Mouse (Mus musculus) urinary bladder, postnatal 14 days (tissue): ENCODE results near the gene Mpv17l2.

ENCODE experiments used
- DNase-seq: peaks from one replicate; pipeline ENCODE4 v3.0.0; 2021; ENCODE audit warnings: low spot score

The Mpv17l2 gene

DNA sequence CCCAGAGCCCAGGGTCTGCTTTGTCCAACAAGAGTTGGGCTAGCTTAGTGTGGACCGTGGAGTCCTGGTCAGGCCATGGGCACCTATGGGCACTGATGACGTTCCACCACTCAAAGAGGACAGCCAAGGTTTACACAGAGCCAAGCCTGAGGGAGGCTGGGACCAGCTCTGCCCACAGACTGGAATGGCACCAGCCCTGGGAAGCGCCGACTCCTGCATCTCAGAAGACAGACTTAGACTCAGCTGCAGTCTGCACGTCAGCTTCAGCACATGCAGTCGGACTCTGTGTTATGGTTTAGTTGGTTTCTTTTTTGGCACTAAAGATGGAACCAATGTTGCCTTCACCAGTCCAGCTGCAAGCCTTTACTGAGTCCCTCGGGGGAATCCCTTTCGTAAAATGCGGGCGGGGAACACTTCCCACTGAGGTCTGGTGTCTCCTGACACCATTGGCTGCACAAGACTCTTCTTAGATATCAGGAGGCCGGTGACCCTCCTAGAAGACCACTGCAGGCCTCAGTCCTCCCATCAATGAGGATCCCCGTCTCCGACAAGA is 10.5 kb downstream of the Mpv17l2 start:
- DNase-seq, result no peak

DNA sequence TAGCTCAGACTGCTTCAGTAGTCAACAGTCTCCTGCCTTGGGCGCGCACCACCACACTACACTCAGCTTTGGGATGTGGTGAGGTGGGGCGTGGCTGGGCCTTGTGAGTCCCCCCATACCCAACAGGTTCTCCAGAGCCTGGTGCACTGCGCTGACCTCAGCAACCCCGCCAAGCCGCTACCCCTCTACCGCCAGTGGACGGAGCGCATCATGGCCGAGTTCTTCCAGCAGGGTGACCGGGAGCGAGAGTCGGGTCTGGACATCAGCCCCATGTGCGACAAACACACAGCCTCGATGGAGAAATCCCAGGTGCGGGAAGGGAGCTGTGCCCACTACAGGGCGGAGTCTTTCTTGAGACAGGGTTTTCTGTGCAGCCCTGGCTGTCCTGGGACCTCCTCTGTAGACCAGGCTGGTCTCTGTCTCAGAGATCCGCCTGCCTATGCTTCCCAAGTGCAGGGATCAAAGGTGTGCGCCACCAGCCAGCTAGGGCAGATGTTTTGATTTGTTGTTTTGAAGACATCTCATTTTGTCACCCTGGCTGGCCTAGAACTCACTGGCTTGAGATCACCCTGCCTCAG is 11.6 kb downstream of the Mpv17l2 start:
- DNase-seq, result no peak

DNA sequence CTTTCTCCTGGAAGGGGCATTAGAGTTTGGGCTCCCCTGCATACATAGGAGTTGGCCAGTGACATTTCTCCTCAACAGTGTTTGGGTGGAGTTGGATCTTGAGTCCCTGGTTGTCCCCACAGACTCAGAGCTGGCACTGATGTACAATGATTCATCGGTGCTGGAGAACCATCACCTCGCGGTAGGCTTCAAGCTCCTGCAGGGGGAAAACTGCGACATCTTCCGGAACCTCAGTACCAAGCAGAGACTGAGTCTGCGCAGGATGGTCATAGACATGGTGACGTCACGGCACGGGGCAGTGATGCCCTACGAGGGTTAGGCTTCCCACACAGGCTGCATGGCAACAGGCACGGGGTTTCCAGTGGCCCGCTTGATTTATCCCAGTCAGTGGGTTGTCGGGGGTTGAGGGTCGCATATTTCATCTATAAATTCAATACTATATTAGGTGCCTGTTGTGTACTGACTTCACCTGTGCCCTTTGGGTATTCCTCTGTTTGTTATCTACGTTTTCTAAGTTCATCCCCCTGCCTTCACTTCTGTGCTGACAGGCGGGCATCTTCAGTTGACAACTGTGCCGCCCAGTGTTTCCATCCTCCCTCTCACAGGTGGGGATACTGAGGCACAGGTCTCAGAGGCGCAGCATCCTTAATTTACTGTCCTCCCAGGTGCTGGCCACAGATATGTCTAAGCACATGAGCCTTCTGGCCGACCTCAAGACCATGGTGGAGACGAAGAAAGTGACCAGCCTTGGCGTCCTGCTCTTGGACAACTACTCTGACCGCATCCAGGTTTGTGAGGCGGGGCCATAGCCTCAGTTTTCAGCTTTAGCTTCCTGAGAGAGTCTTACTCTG is 12.3 kb downstream of the Mpv17l2 start:
- no peak for DNase-seq

DNA sequence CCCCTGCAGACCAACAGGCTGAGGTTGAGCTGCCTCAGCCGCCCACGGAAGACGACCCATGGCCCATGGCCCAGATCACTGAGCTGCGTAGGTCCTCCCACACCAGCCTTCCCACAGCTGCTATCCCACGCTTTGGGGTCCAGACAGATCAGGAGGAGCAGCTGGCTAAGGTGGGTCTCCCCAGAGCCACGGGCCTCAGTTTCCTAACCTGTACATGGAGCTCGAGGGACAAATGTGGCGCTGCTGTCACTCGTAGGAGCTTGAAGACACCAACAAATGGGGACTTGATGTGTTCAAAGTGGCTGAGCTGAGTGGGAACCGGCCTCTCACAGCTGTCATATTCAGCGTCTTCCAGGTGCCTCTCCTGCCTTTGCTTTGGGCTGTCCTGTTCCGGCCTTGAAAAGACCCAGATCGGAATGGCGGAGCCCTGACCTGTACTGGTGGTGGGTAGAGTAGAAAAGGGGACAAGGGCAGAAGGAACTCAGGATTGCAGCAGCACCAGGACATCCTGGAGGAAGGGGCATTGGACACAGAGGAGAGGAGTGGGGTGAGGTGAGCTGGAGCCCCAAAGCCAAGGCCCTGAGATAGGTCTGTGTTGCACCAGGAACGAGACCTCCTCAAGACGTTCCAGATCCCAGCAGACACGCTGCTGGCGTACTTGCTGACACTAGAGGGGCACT is 13.4 kb downstream of the Mpv17l2 start:
- DNase-seq, result no peak

DNA sequence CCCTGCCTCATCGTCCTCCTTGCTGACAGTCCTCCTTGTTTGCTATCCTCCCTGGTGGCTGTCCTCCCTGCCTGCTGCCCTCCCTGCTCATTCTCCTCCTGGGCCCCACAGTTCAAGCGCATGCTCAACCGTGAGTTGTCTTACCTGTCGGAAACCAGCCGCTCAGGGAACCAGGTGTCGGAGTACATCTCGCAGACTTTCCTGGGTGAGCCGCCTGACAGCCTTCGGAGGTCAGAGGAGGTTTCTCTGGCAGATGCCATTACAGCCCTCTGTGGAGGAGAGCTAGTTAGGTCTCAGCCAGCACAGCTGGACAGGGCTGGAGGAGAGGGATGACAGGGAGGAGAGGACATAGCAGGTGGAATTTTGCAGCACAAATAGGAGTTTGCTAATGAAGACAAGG is 14.1 kb downstream of the Mpv17l2 start:
- DNase-seq, result no peak

DNA sequence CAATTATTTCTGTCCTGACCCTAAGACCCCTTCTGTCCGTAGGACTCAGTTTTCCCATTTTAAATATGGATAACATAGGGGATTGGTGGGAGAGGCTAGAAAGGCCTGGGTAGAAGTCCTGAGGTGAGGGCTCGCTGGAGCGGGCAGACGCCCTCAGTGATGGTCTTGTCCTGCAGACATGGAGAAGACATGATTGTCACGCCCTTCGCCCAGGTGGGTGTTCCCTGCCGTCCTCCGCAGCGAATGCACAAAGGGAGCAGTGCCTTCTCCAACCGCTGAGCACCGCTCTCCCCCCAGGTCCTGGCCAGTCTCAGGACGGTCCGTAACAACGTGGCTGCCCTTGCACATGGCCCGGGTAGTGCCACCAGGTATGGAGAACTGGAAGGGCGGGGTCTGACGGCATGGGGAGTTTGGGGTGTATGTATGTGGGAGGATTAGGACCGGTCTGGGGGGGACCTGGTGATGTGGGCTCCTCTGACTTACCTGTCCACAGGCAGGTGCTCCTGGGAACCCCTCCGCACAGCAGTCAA is 15.0 kb downstream of the Mpv17l2 start:
- no peak for DNase-seq

DNA sequence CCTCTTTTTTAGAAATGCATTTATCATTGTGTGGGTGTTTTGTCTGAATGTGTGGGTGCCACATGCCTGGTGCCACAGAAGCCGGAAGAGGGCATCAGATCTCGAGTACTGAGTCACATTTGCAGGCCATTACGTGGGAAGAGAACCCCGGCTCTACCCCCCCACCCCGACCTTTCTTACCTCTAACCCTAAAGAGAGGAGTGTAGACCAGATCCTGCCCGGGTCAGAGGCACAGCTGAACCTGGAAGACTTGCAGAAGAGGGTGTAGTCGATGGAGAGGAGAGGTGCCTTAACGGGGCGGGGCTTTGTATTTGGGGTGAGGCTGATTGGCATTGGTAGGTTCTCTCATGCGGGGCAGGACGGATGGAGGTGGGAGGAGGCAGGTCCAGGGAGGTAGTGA is 15.9 kb downstream of the Mpv17l2 start:
- no peak for DNase-seq

DNA sequence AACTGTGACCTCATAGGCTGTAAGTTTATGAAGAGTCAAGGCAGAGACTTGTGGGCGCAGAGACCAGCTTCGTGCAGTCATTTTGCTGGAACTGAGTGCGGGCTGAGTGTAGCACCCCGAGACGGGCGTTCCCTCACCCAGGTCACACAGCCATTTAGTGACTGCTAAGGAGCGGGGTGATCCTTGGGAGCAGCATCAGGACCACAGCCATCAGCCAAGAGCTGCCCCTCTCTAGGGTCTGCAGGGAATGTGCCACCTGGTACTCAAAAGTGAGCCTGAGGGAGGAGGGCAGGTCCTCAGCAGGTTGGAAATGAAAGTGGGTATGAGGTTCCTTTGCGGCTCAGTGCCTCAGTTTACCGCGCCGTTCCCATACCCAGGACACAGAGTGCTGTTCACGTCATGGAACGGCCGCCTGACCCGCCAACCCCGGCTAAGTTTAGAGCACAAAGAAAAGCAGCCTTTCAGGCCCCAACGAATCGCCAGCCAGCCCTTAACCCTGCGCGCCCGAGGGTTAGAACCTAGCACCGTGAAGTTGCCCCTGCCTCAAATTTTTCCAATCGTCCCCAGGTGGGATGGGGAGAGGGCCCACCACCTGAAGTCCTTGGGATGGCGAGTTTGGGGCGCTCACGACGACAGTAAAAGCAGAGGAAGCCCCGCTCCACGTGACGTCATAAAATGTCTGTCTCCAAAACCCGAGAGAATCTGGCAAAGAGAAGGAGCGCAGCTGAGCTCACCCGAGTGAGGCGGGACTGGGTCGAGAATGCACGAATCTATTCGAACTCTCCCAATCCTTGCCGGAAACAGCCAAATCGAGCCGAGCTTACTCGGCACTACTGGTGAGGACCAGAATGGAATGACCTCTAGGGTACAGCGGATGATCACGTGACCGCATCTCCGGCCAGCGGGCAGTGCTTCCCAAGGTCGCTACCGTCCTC is 16.8 kb downstream of the Mpv17l2 start:
- DNase-seq, result no peak

DNA sequence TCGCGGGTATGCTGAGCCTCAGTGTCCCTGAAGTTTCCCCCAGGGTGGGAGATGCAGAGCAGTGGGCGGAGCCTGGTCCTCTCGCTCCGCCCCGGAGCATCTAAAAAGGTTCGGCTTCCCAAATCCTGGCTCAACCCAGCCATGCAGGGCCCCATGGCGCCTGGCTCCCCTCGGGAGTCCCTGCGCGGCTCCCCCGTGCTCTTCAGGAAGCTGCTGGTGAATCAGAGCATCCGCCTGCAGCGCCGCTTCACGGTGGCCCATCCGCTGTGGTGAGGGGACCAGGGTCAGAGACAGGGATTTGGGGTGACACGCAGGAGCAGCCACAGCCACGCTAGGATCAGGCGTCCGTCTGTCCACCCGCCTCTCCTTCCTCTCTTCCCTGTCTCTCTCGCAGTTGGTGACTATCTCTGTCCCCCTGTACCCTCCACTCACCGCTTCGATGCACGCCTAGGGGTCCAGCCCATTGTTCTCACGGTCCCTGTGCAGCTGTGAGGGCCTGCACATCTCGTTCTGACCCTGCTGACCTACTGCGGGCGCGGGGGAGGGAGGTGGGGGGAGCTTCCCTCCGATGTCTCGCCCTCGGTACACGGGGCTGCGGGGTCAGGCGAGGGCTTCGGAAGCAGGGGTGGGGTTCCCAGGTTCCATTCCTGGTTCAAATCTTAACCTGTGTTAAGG is 17.6 kb downstream of the Mpv17l2 start:
- DNase-seq, result no peak

DNA sequence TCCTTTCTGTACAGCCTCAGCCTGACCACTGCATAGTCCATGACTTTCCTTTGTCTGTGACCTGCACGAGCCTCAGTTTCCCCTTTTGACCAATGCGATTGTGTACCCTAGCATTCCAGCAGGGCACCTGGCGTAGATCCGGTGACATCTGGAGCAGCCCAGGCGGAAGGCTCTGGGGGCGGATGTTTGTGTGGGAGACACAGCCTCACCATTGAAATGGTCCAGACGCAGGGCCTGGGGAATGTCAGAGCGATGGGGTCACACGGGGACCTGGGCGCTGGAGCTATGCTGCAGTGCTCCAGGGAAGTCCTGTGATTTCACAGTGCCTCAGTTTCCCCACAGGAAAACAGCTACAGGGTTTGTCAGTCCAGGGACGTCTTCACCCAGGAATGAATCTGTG is 18.6 kb downstream of the Mpv17l2 start:
- DNase-seq, result no peak

DNA sequence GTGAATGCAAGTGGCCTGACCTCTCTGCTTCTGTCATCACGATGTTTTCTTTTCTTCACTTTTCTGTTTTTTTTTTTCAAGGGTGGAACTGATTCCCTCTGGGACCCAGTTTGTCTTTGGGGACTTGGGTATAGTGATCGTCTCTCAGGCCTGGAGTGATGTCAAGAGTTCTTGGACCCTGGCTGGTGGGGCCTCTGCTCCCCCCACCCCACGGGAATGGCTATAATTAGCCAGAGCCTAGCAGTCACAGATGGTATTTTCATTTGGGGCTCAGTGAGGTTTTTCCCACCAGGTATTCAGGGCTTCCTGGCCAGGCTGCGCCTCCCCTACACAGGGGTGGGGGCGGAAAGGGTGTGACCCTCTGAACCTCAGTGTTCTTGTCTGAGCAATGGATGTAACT is 19.1 kb downstream of the Mpv17l2 start:
- DNase-seq, result no peak

DNA sequence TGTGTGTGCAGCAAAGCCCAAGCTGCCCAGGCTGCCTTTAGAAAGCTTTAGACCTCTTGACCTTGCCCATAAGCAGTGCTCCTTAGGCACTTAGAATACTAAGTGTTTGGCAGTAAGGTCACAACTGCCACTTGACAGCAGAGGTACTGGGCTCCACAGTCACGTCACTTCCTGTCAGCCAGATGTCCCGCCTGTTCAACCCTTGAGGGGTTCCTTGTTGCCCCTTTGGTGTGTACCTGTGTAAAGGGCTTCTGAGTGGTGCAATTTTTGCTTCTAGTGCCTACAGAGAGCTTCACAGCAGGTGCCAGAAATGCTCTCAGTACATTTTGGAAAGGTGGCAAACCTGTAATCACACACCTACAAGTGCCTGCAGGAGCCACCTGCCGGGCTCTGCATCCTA is 22.5 kb downstream of the Mpv17l2 start:
- no peak for DNase-seq

DNA sequence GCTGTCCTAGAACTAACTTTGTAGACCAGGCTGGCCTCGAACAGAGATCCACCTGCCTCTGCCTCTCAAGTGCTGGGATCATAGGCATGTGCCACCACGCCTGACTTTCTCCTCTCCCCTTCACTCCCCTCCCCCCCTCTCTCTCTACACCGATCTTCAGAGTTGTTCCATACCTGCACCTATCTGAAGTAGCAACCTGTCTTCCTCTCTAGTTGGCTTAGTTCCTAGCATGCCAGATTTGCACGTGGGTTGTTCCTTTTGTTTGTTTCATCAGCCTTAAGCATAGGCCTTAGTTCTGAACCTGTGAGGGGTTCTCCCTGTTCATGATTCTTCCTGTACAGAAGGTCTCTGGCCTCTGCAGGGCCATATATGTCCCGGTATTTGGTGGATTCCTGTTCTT is 23.0 kb downstream of the Mpv17l2 start:
- DNase-seq, result no peak

DNA sequence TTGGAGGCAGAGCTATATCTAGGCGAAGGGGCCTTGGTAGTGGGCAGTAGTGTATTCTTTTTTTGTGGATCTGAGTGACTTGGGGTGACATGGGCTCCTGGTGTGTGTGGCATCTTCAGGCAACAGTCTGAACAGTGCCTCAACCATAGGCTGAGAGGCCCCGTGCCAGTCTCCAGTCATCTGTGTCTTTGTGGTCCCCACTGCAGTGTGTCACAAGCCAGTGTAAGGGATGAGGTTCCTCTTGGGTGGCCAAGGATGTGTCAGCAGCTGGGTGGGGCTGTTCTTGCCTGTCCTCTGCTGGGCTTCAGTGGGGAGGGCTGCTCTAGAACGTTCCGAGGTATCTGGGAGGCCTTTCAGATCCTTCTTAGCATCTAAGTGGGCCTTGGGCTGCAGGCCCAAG is 29.8 kb downstream of the Mpv17l2 start:
- DNase-seq, result no peak

DNA sequence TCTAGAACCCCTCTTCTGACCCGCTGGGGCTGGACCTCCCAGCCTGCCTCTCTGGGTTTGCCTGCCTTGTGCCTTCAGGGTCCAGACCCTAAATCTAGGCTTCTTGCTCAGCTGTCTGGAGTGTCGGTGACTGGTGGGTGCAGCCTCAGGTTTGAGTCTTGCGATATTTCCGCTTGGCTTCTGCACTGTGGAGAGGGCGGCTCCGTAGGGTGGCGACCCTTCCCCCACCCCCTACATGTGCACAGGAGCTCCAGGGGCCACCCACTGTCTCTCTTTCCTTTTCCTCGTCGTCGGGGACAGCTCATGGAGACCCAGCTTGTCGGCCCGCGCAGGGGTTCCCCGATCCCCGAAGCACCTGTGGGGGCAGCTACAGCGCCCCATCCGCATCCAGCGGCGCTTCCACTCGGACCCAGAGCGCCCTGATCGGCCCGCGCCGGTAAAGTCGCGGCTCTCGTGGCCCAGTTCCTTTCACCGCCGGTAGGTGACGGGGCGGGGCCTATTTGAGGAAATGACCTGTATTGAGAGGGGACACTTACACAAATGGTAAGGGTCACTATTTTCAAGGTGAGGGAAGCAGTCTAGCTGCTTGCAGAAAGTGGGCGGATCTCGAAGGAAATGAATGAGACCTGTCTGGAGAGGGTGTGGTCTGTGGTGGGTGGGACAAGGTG is 30.8 kb downstream of the Mpv17l2 start:
- DNase-seq, result no peak

DNA sequence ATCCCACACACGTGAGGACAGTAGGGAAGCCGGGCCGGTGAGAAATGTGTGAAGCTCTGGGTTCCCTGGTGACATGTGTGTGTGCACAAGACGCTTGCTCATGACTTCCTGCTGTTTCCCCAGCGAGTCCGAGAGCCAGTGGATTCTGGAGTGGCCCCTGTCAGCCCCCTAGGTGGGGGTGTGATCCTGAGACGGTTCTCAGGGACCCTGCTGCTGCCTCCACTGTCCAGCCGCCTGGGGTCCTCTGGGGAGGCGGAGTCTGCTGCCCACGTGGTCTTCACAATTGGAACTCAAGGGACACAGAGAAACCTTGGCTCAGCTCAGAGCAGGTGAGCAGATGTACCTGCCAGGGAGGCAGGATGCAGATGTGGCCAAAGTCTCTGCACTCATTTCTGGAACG is 34.0 kb downstream of the Mpv17l2 start:
- no peak for DNase-seq

DNA sequence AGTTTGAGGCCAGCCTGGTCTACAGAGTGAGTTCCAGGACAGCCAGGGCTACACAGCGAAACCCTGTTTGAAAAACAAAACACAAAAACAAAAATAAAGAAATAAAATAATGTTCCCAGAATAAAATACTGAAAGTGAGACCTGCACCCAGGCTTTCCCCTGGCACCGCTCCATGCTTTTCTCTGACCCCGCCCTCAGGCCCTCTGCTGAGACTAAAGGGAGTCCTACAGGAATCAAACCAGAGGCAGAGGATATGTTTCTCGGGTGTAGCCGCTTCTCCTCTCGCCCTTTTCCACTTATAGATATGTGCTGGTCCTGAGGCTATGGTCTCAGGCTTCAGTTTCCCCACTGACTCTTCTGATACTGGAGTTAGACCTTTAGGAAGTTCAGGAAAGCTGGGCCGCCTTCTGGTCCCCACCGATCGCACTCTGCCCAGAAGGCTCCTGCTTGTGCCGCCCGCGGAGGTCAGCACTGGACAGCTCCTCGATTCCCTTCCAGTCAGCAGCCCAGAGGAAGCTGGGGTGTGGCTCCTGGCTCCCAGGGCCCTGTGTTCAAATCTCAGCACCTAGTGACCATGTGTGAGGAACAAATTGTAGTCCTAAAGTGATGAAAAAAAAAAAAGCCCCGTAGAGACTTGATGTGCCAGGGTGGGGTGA is 34.8 kb downstream of the Mpv17l2 start:
- peak; percentile 41 for DNase-seq

DNA sequence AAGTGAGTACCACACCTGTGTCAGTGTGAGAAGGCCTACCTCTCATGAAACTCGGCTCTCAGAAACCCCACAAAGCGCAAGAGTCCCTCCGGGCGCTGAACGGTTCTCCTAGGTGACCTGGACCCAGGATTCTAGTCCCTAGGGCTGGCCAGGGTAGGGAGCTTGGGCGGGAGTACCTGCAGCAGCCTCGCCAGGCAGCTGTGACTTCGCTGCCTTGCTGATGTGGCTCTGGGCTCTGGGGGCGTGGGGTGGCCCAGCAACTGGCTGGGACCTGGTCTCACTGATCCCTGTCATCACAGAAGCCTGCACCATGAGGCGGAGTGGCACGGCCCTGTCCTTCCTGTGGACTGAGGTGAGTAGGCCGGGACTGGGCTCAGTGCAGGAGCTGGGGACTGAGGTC is 36.5 kb downstream of the Mpv17l2 start:
- DNase-seq, result no peak

DNA sequence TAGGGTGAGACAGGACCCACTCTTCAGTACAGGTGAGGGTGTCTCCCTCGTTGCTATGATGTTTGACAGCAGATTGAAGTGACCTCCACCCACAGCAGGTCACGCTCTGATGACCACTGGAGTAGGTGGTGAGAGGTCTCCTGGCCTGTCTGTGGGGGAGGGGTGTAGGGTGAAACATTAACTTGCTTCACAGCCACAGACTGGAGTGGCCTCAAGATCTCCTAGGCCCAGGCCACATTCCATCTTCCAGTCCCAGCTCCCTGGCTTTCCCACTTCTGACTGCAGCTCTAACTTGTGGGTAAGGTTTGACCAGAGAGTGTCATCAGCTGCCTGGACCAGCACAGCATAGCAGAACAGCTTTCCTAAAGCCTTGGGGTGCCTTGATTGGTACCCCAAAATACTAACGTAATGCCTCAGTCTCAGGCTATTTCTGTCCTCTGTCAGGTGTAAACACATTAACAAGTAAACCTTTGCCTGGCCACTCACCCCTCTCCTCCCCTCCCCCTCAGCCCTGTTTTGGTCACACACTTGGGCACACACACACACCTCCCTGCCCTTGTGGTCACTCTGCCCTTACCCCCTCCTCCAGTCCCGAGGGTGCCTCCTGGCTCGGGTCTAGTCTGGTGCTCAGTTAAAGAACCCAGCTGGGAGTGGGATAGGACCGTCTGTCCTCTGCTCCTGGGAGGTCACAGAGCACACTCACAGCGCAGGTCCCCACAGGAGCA is 37.1 kb downstream of the Mpv17l2 start, which contains the start of gene Pde4c:
Gene Pde4c, plus strand, starts transcription at position 235 of the 725 bp plus-strand sequence.
- DNase-seq, result no peak
